Mouse (Mus musculus): Measurements from ENCODE around the gene Ankfn1. TPM values are rescaled to one million over a fixed set of nuclear protein-coding genes. Genes with fewer than 3 reads are reported as not detected.

Gene Ankfn1
- polyA plus RNA-seq, 1 experiment from 2014 or later: 2.5 TPM

DNA sequence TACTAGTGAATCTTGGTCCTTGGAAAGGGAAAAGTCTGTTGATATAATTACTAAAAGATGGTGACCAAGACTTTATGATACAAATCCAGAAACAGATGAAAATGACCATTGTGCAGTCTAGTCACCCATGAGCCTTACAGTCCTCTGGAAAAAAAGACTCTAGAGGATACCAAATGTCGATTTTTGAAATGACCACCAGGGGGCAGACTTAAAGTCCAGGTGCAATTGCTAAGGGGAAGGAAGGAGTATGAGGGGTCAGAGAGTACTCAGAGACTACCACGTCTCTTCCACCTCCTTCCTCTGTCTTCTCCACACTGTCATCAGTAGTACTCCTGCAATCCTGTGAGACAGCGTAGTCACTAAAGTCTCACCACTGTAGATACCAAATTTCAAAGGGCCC lies 353.1 kb downstream of the Ankfn1 start:
- Histone ChIP-seq H3K4me1 (replicated peaks; ENCODE audit: control insufficient read depth, insufficient read depth, low read length) (peaks cover 4% of the 10 kb centered on the region), H3K27ac (ENCODE audit: low read length) (no peak overlapping the region), H3K4me2 (ENCODE audit: low read depth, low read length) (no peak overlapping the region), H3K9ac (ENCODE audit: low read length) (no peak overlapping the region), H3K27me3 (ENCODE audit: control insufficient read depth, insufficient read depth, low read depth, low read length) (no peaks in the 10 kb centered on the region), H3K9me3 (ENCODE audit: control insufficient read depth, low read length) (no peaks in the 10 kb centered on the region), H3K36me3 (ENCODE audit: control insufficient read depth, insufficient read depth, low read length) (no peaks in the 10 kb centered on the region), H3K4me3 (ENCODE audit: low read length) (no peak overlapping the region)
- WGBS: 52% methylated on average over 3 of the region's 3 CpGs
- no peak for ATAC-seq (ENCODE audit: low read depth)

DNA sequence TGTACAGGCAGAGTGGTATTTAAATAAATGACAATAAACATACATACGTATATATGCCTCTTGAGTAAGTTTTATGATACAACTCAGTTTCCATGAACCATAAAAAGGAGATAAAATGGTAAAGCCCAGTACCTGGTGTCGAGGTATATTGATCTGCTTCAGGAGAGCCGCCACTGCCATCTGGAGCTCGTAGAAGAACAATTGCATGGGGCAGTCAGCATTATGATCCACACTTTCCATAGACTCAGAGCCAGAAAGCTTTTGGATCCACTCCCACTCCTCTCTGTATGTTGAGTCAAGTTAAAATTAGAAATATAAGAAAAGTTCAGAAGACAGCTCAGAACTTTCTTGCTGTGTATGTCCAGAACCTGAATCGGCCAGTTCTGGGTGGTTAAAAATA lies 354.8 kb downstream of the Ankfn1 start:
- no peaks in the 10 kb centered on the region for H3K27me3 ChIP-seq (ENCODE audit: control insufficient read depth, insufficient read depth, low read depth, low read length)
- peaks cover 4% of the 10 kb centered on the region for H3K4me1 ChIP-seq (replicated peaks; ENCODE audit: control insufficient read depth, insufficient read depth, low read length)
- 81% methylated on average over 5 of the region's 5 CpGs for WGBS
- H3K27ac ChIP-seq (ENCODE audit: low read length): no peak overlapping the region
- H3K4me3 ChIP-seq (ENCODE audit: low read length): no peak overlapping the region
- H3K4me2 ChIP-seq (ENCODE audit: low read depth, low read length): no peak overlapping the region
- ATAC-seq (ENCODE audit: low read depth): no peak
- H3K9ac ChIP-seq (ENCODE audit: low read length): no peak overlapping the region
- no peaks in the 10 kb centered on the region for H3K9me3 ChIP-seq (ENCODE audit: control insufficient read depth, low read length)
- H3K36me3 ChIP-seq (ENCODE audit: control insufficient read depth, insufficient read depth, low read length): no peaks in the 10 kb centered on the region

GRCm38 (mm10) chr11:89420767-89421438 lies 356.6 kb downstream of the Ankfn1 start:
- 39% methylated on average over 11 of the region's 11 CpGs for WGBS
- Histone ChIP-seq H3K27me3 (ENCODE audit: control insufficient read depth, insufficient read depth, low read depth, low read length) (no peaks in the 10 kb centered on the region), H3K36me3 (ENCODE audit: control insufficient read depth, insufficient read depth, low read length) (no peaks in the 10 kb centered on the region), H3K9ac (ENCODE audit: low read length) (no peak overlapping the region), H3K4me1 (replicated peaks; ENCODE audit: control insufficient read depth, insufficient read depth, low read length) (peaks cover 4% of the 10 kb centered on the region), H3K4me2 (ENCODE audit: low read depth, low read length) (no peak overlapping the region), H3K9me3 (ENCODE audit: control insufficient read depth, low read length) (no peaks in the 10 kb centered on the region), H3K4me3 (ENCODE audit: low read length) (no peak overlapping the region), H3K27ac (ENCODE audit: low read length) (peak overlapping the region; percentile 58; the same call in 1 of the 2 replicates)
- ATAC-seq (ENCODE audit: low read depth): peak; percentile 82

DNA sequence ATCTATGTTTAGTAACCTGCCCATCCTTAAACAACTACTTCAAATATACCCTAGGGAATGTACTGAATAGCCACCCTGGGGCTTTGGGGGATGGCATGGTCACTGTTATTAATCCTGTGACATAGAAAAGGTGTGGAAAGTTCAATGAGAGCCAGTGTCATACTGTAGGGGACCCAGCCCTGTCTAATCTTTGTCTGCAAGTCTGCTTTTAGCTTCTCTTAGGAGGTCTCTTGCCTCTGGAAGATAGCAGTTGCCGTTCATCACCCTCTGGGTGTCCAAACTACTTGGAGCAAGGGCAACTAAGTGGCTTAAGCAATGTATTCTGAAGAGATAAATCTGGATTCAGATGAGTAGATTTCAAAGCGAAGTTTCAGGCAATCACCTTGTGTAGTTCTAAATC lies 357.6 kb downstream of the Ankfn1 start:
- Histone ChIP-seq H3K9me3 (ENCODE audit: control insufficient read depth, low read length) (no peaks in the 10 kb centered on the region), H3K36me3 (ENCODE audit: control insufficient read depth, insufficient read depth, low read length) (no peaks in the 10 kb centered on the region), H3K4me1 (replicated peaks; ENCODE audit: control insufficient read depth, insufficient read depth, low read length) (peaks cover 4% of the 10 kb centered on the region), H3K27ac (ENCODE audit: low read length) (no peak overlapping the region), H3K4me2 (ENCODE audit: low read depth, low read length) (no peak overlapping the region), H3K9ac (ENCODE audit: low read length) (no peak overlapping the region), H3K4me3 (ENCODE audit: low read length) (no peak overlapping the region), H3K27me3 (ENCODE audit: control insufficient read depth, insufficient read depth, low read depth, low read length) (no peaks in the 10 kb centered on the region)
- no peak for ATAC-seq (ENCODE audit: low read depth)
- WGBS: 80% methylated on average over 2 of the region's 2 CpGs

DNA sequence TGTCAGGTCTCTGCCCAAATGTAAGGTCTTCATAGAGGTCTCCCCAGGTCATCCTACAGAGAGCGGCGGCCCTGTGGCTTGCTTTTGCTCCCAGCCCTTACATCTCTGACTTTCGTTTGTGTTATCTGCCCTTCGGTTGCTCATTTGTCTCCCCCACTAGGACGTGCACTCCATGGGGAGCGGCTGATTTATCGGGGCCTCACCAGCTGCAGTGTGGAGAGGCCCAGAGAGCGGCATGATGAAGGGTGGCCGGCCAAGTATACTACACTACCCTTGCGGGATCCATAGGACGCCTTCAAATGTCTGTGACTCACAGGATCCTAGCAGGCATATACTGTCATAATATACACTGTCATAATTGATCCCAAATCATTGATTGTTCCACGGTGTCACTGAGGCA lies 358.8 kb downstream of the Ankfn1 start:
- no peaks in the 10 kb centered on the region for H3K36me3 ChIP-seq (ENCODE audit: control insufficient read depth, insufficient read depth, low read length)
- no peak for ATAC-seq (ENCODE audit: low read depth)

GRCm38 (mm10) chr11:89416769-89417168 lies 360.7 kb downstream of the Ankfn1 start:
- H3K27me3 ChIP-seq (ENCODE audit: control insufficient read depth, insufficient read depth, low read depth, low read length): no peaks in the 10 kb centered on the region
- no peaks in the 10 kb centered on the region for H3K9me3 ChIP-seq (ENCODE audit: control insufficient read depth, low read length)
- no peak overlapping the region for H3K4me3 ChIP-seq (ENCODE audit: low read length)
- H3K36me3 ChIP-seq (ENCODE audit: control insufficient read depth, insufficient read depth, low read length): no peaks in the 10 kb centered on the region
- no peak overlapping the region for H3K27ac ChIP-seq (ENCODE audit: low read length)
- ATAC-seq (ENCODE audit: low read depth): no peak
- no peak overlapping the region for H3K9ac ChIP-seq (ENCODE audit: low read length)
- H3K4me1 ChIP-seq (replicated peaks; ENCODE audit: control insufficient read depth, insufficient read depth, low read length): peaks cover 4% of the 10 kb centered on the region
- no peak overlapping the region for H3K4me2 ChIP-seq (ENCODE audit: low read depth, low read length)
- WGBS: 71% methylated on average over 6 of the region's 6 CpGs

More for the DNA sequence above, 358.8 kb downstream of the Ankfn1 start:
- Histone ChIP-seq H3K9ac (ENCODE audit: low read length) (no peak overlapping the region), H3K4me2 (ENCODE audit: low read depth, low read length) (no peak overlapping the region), H3K27ac (ENCODE audit: low read length) (no peak overlapping the region), H3K4me3 (ENCODE audit: low read length) (no peak overlapping the region), H3K27me3 (ENCODE audit: control insufficient read depth, insufficient read depth, low read depth, low read length) (no peaks in the 10 kb centered on the region), H3K9me3 (ENCODE audit: control insufficient read depth, low read length) (no peaks in the 10 kb centered on the region), H3K4me1 (replicated peaks; ENCODE audit: control insufficient read depth, insufficient read depth, low read length) (peaks cover 4% of the 10 kb centered on the region)
- WGBS: 47% methylated on average over 12 of the region's 12 CpGs

- H3K9ac ChIP-seq (ENCODE audit: low read length): no peak overlapping the region
- H3K4me2 ChIP-seq (ENCODE audit: low read depth, low read length): no peak overlapping the region
- peak; percentile 54 for ATAC-seq (ENCODE audit: low read depth)
- H3K27ac ChIP-seq (ENCODE audit: low read length): no peak overlapping the region
- no peaks in the 10 kb centered on the region for H3K9me3 ChIP-seq (ENCODE audit: control insufficient read depth, low read length)
- no peaks in the 10 kb centered on the region for H3K27me3 ChIP-seq (ENCODE audit: control insufficient read depth, insufficient read depth, low read depth, low read length)
- no peaks in the 10 kb centered on the region for H3K36me3 ChIP-seq (ENCODE audit: control insufficient read depth, insufficient read depth, low read length)
- H3K4me3 ChIP-seq (ENCODE audit: low read length): no peak overlapping the region
- 59% methylated on average over 6 of the region's 6 CpGs for WGBS
- no peaks in the 10 kb centered on the region for H3K4me1 ChIP-seq (replicated peaks; ENCODE audit: control insufficient read depth, insufficient read depth, low read length)
Observed at GRCm38 (mm10) chr11:89408774-89409173, 368.7 kb downstream of the Ankfn1 start.

DNA sequence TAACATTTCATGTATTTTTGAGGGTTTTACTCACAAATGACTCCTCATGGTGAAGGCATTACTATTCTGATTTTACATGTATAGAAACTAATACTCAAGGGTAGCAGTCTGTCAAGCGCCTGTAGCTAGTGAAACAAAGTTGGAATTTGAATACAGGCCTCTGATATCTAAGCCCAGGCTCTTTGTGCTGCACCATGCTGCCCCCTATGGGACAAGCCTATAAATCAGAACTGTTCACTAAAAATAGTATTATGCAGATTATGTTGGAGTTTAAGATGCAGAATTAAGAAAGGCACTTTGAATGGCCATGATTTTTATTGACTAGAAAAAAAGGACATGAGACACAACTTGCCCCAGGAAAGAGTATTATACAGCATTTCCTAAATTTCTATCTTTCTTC lies 373.0 kb downstream of the Ankfn1 start:
- Histone ChIP-seq H3K9ac (ENCODE audit: low read length) (no peak overlapping the region), H3K4me2 (ENCODE audit: low read depth, low read length) (no peak overlapping the region), H3K9me3 (ENCODE audit: control insufficient read depth, low read length) (no peaks in the 10 kb centered on the region), H3K4me1 (replicated peaks; ENCODE audit: control insufficient read depth, insufficient read depth, low read length) (no peaks in the 10 kb centered on the region), H3K36me3 (ENCODE audit: control insufficient read depth, insufficient read depth, low read length) (no peaks in the 10 kb centered on the region), H3K4me3 (ENCODE audit: low read length) (no peak overlapping the region), H3K27ac (ENCODE audit: low read length) (no peak overlapping the region), H3K27me3 (ENCODE audit: control insufficient read depth, insufficient read depth, low read depth, low read length) (no peaks in the 10 kb centered on the region)
- no peak for ATAC-seq (ENCODE audit: low read depth)
- WGBS: 83% methylated on average over 1 of the region's 1 CpGs

GRCm38 (mm10) chr11:89403436-89403835 lies 374.0 kb downstream of the Ankfn1 start:
- no peaks in the 10 kb centered on the region for H3K27me3 ChIP-seq (ENCODE audit: control insufficient read depth, insufficient read depth, low read depth, low read length)
- 89% methylated on average over 14 of the region's 14 CpGs for WGBS

GRCm38 (mm10) chr11:89388851-89389250 lies 388.6 kb downstream of the Ankfn1 start:
- Histone ChIP-seq H3K27me3 (ENCODE audit: control insufficient read depth, insufficient read depth, low read depth, low read length) (no peaks in the 10 kb centered on the region), H3K27ac (ENCODE audit: low read length) (no peak overlapping the region), H3K9ac (ENCODE audit: low read length) (no peak overlapping the region), H3K36me3 (ENCODE audit: control insufficient read depth, insufficient read depth, low read length) (no peaks in the 10 kb centered on the region), H3K4me2 (ENCODE audit: low read depth, low read length) (no peak overlapping the region), H3K4me1 (replicated peaks; ENCODE audit: control insufficient read depth, insufficient read depth, low read length) (no peaks in the 10 kb centered on the region; the same call in 1 of the 2 replicates), H3K4me3 (ENCODE audit: low read length) (no peak overlapping the region), H3K9me3 (ENCODE audit: control insufficient read depth, low read length) (no peaks in the 10 kb centered on the region)
- WGBS: 63% methylated on average over 2 of the region's 2 CpGs
- no peak for ATAC-seq (ENCODE audit: low read depth)

More at GRCm38 (mm10) chr11:89403436-89403835, 374.0 kb downstream of the Ankfn1 start:
- H3K4me1 ChIP-seq (replicated peaks; ENCODE audit: control insufficient read depth, insufficient read depth, low read length): no peaks in the 10 kb centered on the region
- no peak overlapping the region for H3K4me2 ChIP-seq (ENCODE audit: low read depth, low read length)
- no peak for ATAC-seq (ENCODE audit: low read depth)
- H3K9ac ChIP-seq (ENCODE audit: low read length): no peak overlapping the region
- H3K36me3 ChIP-seq (ENCODE audit: control insufficient read depth, insufficient read depth, low read length): no peaks in the 10 kb centered on the region
- no peak overlapping the region for H3K4me3 ChIP-seq (ENCODE audit: low read length)
- no peak overlapping the region for H3K27ac ChIP-seq (ENCODE audit: low read length)
- H3K9me3 ChIP-seq (ENCODE audit: control insufficient read depth, low read length): no peaks in the 10 kb centered on the region
